19 mouse cellular contexts compared by ENCODE assay signal in genomic region chr7:80407712-80408111, GRCm38 (mm10). TPM values are rescaled to one million over a fixed set of nuclear protein-coding genes. Genes with fewer than 3 reads are reported as not detected.
DNase-seq lines count a peak whose midpoint lies in the region; ATAC-seq and TF ChIP-seq lines count a peak whose summit lies in the region.
"Had no signal": no experiment of that assay in that cellular context is flagged by ENCODE, and none has a peak within 500 bp of the region (broad histone marks: within the 10 kb centered on the region; RNA-seq: fewer than 3 reads in every experiment).

No protein-coding gene starts in this region.

- no peak overlapping the region for H3K27ac ChIP-seq in lung, postnatal 0 days (ENCODE audit: low read length)
- no peak overlapping the region; the same call in 1 of the 2 replicates for H3K27ac ChIP-seq in embryonic facial prominence, embryonic 13.5 days
- no peak overlapping the region for H3K27ac ChIP-seq in embryonic facial prominence, embryonic 14.5 days (replicated peaks; ENCODE audit: low read depth, low read length)
- H3K27ac ChIP-seq in stomach, embryonic 15.5 days, result no peak overlapping the region
- no peak overlapping the region for H3K27ac ChIP-seq in forebrain, postnatal 0 days (ENCODE audit: low read depth, low read length)
- H3K27ac ChIP-seq: forebrain, embryonic 10.5 days; heart, embryonic 13.5 days; hindbrain, embryonic 15.5 days had no signal

- no peak for ATAC-seq in lung, postnatal 0 days
- peak; percentile 54 for ATAC-seq in embryonic facial prominence, embryonic 13.5 days (ENCODE audit: insufficient number of reproducible peaks, insufficient read depth, low FRiP score, low TSS enrichment, low read depth)
- ATAC-seq in embryonic facial prominence, embryonic 14.5 days (ENCODE audit: low read depth), result peak; percentile 75
- 0 out of 2 replicates have a peak, but pooled peaks have one; percentile 51 for ATAC-seq in stomach, embryonic 15.5 days (ENCODE audit: insufficient read depth, low FRiP score, low read depth)
- no peak for ATAC-seq in forebrain, postnatal 0 days
- ATAC-seq: forebrain, embryonic 14.5 days had no signal

- H3K4me2 ChIP-seq in lung, postnatal 0 days (replicated peaks; ENCODE audit: low read depth, low read length), result no peak overlapping the region
- no peak overlapping the region for H3K4me2 ChIP-seq in embryonic facial prominence, embryonic 13.5 days
- H3K4me2 ChIP-seq in embryonic facial prominence, embryonic 14.5 days (ENCODE audit: low read depth, low read length), result no peak overlapping the region
- H3K4me2 ChIP-seq in stomach, embryonic 15.5 days, result no peak overlapping the region
- no peak overlapping the region for H3K4me2 ChIP-seq in forebrain, postnatal 0 days (ENCODE audit: low read depth)
- H3K4me2 ChIP-seq: heart, embryonic 13.5 days; hindbrain, embryonic 15.5 days had no signal

- no peak for TF ChIP-seq CTCF in lung, postnatal 0 days (IDR thresholded peaks at IDR 0.05)
- no peak for TF ChIP-seq CTCF in forebrain, postnatal 0 days (IDR thresholded peaks at IDR 0.05; ENCODE audit: low read depth)

- 56% methylated on average over 9 of the region's 9 CpGs for WGBS in lung, postnatal 0 days
- WGBS in embryonic facial prominence, embryonic 13.5 days, result 58% methylated on average over 9 of the region's 9 CpGs
- 60% methylated on average over 9 of the region's 9 CpGs for WGBS in embryonic facial prominence, embryonic 14.5 days
- WGBS in stomach, embryonic 15.5 days, result 59% methylated on average over 9 of the region's 9 CpGs
- 77% methylated on average over 9 of the region's 9 CpGs for WGBS in forebrain, postnatal 0 days

- no peak for TF ChIP-seq EP300 in lung, postnatal 0 days (IDR thresholded peaks at IDR 0.05)

- peak; percentile 21 for DNase-seq in lung, postnatal 0 days (ENCODE audit: low spot score)
- DNase-seq in lung, postnatal 14 days, result no peak
- DNase-seq in embryonic facial prominence, embryonic 14.5 days (ENCODE audit: low spot score), result peak; percentile 80
- no peak for DNase-seq in forebrain, postnatal 0 days
- no peak for DNase-seq in kidney, postnatal 10 days
- DNase-seq: adrenal gland, adult 2 months; adrenal gland, postnatal 25 days; cerebellum, adult 18-20 months; cerebellum, adult 9-11 months; gastrocnemius, postnatal 36 days; heart, adult 11 months; heart, postnatal 36 days had no signal

- H3K9me3 ChIP-seq in lung, postnatal 0 days (ENCODE audit: low read length), result no peaks in the 10 kb centered on the region
- no peaks in the 10 kb centered on the region for H3K9me3 ChIP-seq in embryonic facial prominence, embryonic 13.5 days
- H3K9me3 ChIP-seq in embryonic facial prominence, embryonic 14.5 days (ENCODE audit: control insufficient read depth, low read length), result no peaks in the 10 kb centered on the region
- no peaks in the 10 kb centered on the region for H3K9me3 ChIP-seq in stomach, embryonic 15.5 days
- no peaks in the 10 kb centered on the region for H3K9me3 ChIP-seq in forebrain, postnatal 0 days (ENCODE audit: low read length)
- H3K9me3 ChIP-seq: forebrain, embryonic 10.5 days; heart, embryonic 13.5 days; hindbrain, embryonic 15.5 days had no signal

- no peak overlapping the region for H3K9ac ChIP-seq in lung, postnatal 0 days (replicated peaks; ENCODE audit: low read depth)
- H3K9ac ChIP-seq in embryonic facial prominence, embryonic 13.5 days, result no peak overlapping the region
- H3K9ac ChIP-seq in embryonic facial prominence, embryonic 14.5 days (ENCODE audit: low read depth, low read length), result no peak overlapping the region
- no peak overlapping the region for H3K9ac ChIP-seq in stomach, embryonic 15.5 days
- H3K9ac ChIP-seq in forebrain, postnatal 0 days, result no peak overlapping the region
- H3K9ac ChIP-seq: heart, embryonic 13.5 days; hindbrain, embryonic 15.5 days had no signal

- no peaks in the 10 kb centered on the region for H3K27me3 ChIP-seq in lung, postnatal 0 days (replicated peaks; ENCODE audit: insufficient read depth, low read length)
- H3K27me3 ChIP-seq in embryonic facial prominence, embryonic 13.5 days, result peaks cover 7% of the 10 kb centered on the region; the same call in 1 of the 2 replicates
- H3K27me3 ChIP-seq in embryonic facial prominence, embryonic 14.5 days (replicated peaks; ENCODE audit: control insufficient read depth, insufficient read depth, low read length), result no peaks in the 10 kb centered on the region
- H3K27me3 ChIP-seq in stomach, embryonic 15.5 days (replicated peaks), result no peaks in the 10 kb centered on the region
- no peaks in the 10 kb centered on the region for H3K27me3 ChIP-seq in forebrain, postnatal 0 days (ENCODE audit: insufficient read depth, low read length)
- H3K27me3 ChIP-seq: heart, embryonic 13.5 days; hindbrain, embryonic 15.5 days had no signal

- H3K4me1 ChIP-seq in lung, postnatal 0 days (ENCODE audit: insufficient read depth, low read depth, low read length), result peaks cover 5% of the 10 kb centered on the region; the same call in 1 of the 2 replicates
- peaks cover 14% of the 10 kb centered on the region for H3K4me1 ChIP-seq in embryonic facial prominence, embryonic 13.5 days
- no peaks in the 10 kb centered on the region for H3K4me1 ChIP-seq in embryonic facial prominence, embryonic 14.5 days (ENCODE audit: control insufficient read depth, insufficient read depth, low read length)
- 0 out of 2 replicates have a peak, but pooled peaks cover 9% of the 10 kb centered on the region for H3K4me1 ChIP-seq in stomach, embryonic 15.5 days
- no peaks in the 10 kb centered on the region for H3K4me1 ChIP-seq in forebrain, postnatal 0 days (ENCODE audit: insufficient read depth)

- H3K4me3 ChIP-seq in lung, postnatal 0 days (ENCODE audit: low read depth, low read length), result no peak overlapping the region
- no peak overlapping the region for H3K4me3 ChIP-seq in embryonic facial prominence, embryonic 13.5 days
- H3K4me3 ChIP-seq in embryonic facial prominence, embryonic 14.5 days (ENCODE audit: low read depth, low read length), result no peak overlapping the region
- H3K4me3 ChIP-seq in stomach, embryonic 15.5 days (replicated peaks), result no peak overlapping the region
- no peak overlapping the region for H3K4me3 ChIP-seq in forebrain, postnatal 0 days (ENCODE audit: low read depth, low read length)
- H3K4me3 ChIP-seq: erythroblast, embryonic 14.5 days; forebrain, embryonic 10.5 days; heart, embryonic 13.5 days; hindbrain, embryonic 15.5 days had no signal

- no peaks in the 10 kb centered on the region for H3K36me3 ChIP-seq in lung, postnatal 0 days (ENCODE audit: insufficient read depth, low read length)
- no peaks in the 10 kb centered on the region for H3K36me3 ChIP-seq in embryonic facial prominence, embryonic 13.5 days
- no peaks in the 10 kb centered on the region for H3K36me3 ChIP-seq in embryonic facial prominence, embryonic 14.5 days (ENCODE audit: control insufficient read depth, insufficient read depth, low read length)
- no peaks in the 10 kb centered on the region for H3K36me3 ChIP-seq in stomach, embryonic 15.5 days
- no peaks in the 10 kb centered on the region for H3K36me3 ChIP-seq in forebrain, postnatal 0 days (ENCODE audit: insufficient read depth)
- H3K36me3 ChIP-seq: forebrain, embryonic 10.5 days; heart, embryonic 13.5 days; hindbrain, embryonic 15.5 days had no signal

RNA-seq across cellular contexts. Expression of gene Furin, which starts 2.5 kb away (rescaled TPM):
- polyA plus RNA-seq in lung, postnatal 0 days (2015; fragmentation: Nextera tagmentation; extraction: Ambion mirVana), result 24.4 and 27.3 TPM in 2 replicates
- 10.9 and 11.0 TPM in 2 replicates for polyA plus RNA-seq in embryonic facial prominence, embryonic 13.5 days (2015; fragmentation: Nextera tagmentation; extraction: Ambion mirVana)
- 17.2 and 18.4 TPM in 2 replicates for polyA plus RNA-seq in embryonic facial prominence, embryonic 14.5 days (2014; fragmentation: Nextera tagmentation; extraction: Ambion mirVana)
- 11.6 and 12.5 TPM in 2 replicates for polyA plus RNA-seq in stomach, embryonic 15.5 days (2015; fragmentation: Nextera tagmentation; extraction: Ambion mirVana)
- total RNA-seq in forebrain, postnatal 0 days (2014; rRNA removed), result 16.9 and 21.8 TPM in 2 replicates
- polyA plus RNA-seq in forebrain, postnatal 0 days (2015; fragmentation: Nextera tagmentation; extraction: Ambion mirVana), result 6.8 and 7.7 TPM in 2 replicates

RNA-seq across cellular contexts. Expression of gene Fes, which starts 20.0 kb away (rescaled TPM):
- polyA plus RNA-seq in lung, postnatal 0 days (2015; fragmentation: Nextera tagmentation; extraction: Ambion mirVana), result 23.5 and 26.4 TPM in 2 replicates
- polyA plus RNA-seq in embryonic facial prominence, embryonic 13.5 days (2015; fragmentation: Nextera tagmentation; extraction: Ambion mirVana), result 12.8 and 13.8 TPM in 2 replicates
- polyA plus RNA-seq in embryonic facial prominence, embryonic 14.5 days (2014; fragmentation: Nextera tagmentation; extraction: Ambion mirVana), result 14.6 and 15.7 TPM in 2 replicates
- 12.5 and 13.5 TPM in 2 replicates for polyA plus RNA-seq in stomach, embryonic 15.5 days (2015; fragmentation: Nextera tagmentation; extraction: Ambion mirVana)
- total RNA-seq in forebrain, postnatal 0 days (2014; rRNA removed), result 4.5 and 6.4 TPM in 2 replicates
- polyA plus RNA-seq in forebrain, postnatal 0 days (2015; fragmentation: Nextera tagmentation; extraction: Ambion mirVana), result 2.5 and 2.8 TPM in 2 replicates

RNA-seq across cellular contexts. Expression of gene Man2a2, which starts 36.5 kb away (rescaled TPM):
- 8.5 and 9.6 TPM in 2 replicates for polyA plus RNA-seq in lung, postnatal 0 days (2015; fragmentation: Nextera tagmentation; extraction: Ambion mirVana)
- 25.3 and 28.7 TPM in 2 replicates for polyA plus RNA-seq in embryonic facial prominence, embryonic 13.5 days (2015; fragmentation: Nextera tagmentation; extraction: Ambion mirVana)
- 15.7 and 19.3 TPM in 2 replicates for polyA plus RNA-seq in embryonic facial prominence, embryonic 14.5 days (2014; fragmentation: Nextera tagmentation; extraction: Ambion mirVana)
- 16.3 and 16.4 TPM in 2 replicates for polyA plus RNA-seq in stomach, embryonic 15.5 days (2015; fragmentation: Nextera tagmentation; extraction: Ambion mirVana)
- total RNA-seq in forebrain, postnatal 0 days (2014; rRNA removed), result 49.4 and 54.8 TPM in 2 replicates
- polyA plus RNA-seq in forebrain, postnatal 0 days (2015; fragmentation: Nextera tagmentation; extraction: Ambion mirVana), result 6.5 and 12.0 TPM in 2 replicates

Comparison
In these comparisons a context has a peak if more than half of its experiments do, and no peak if none do; other contexts are left out.
1. DNase-seq: peak in lung, postnatal 0 days (single experiment) and embryonic facial prominence, embryonic 14.5 days (single experiment); none in lung, postnatal 14 days (single experiment), forebrain, postnatal 0 days (single experiment) and kidney, postnatal 10 days (single experiment).
2. ATAC-seq: peak in embryonic facial prominence, embryonic 13.5 days (single experiment), embryonic facial prominence, embryonic 14.5 days (single experiment) and stomach, embryonic 15.5 days (single experiment); none in lung, postnatal 0 days (single experiment) and forebrain, postnatal 0 days (single experiment).